Mouse (Mus musculus) liver, embryonic 16.5 days (tissue): ENCODE measurements around the gene Brf1. TPM values are rescaled to one million over a fixed set of nuclear protein-coding genes. Genes with fewer than 3 reads are reported as not detected.

ENCODE experiments used
- ATAC-seq: fragments of 200-750 bp; cut with Nextera tagmentation; 2 replicates; pipeline ENCODE4 v1.8.0; 2017; ENCODE audit warnings: low read depth, mild to moderate bottlenecking, moderate number of reproducible peaks, moderate library complexity
- H3K27ac ChIP-seq: fragments of 300-500 bp; sonication (generic); 2 replicates; pipeline ENCODE4 v1.5.1; 2014; ENCODE audit warnings: mild to moderate bottlenecking, low read length
- H3K27me3 ChIP-seq: fragments of 300-500 bp; sonication (generic); 2 replicates; pipeline ENCODE4 v1.6.1; 2014; ENCODE audit warnings: low read depth, low read length, mixed read lengths; ENCODE audit not compliant: control insufficient read depth, insufficient read depth
- H3K36me3 ChIP-seq: fragments of 300-500 bp; sonication (generic); 2 replicates; pipeline ENCODE4 v1.6.1; 2014; ENCODE audit warnings: mild to moderate bottlenecking; ENCODE audit not compliant: control insufficient read depth, insufficient read depth
- H3K4me1 ChIP-seq: fragments of 300-500 bp; sonication (generic); 2 replicates; pipeline ENCODE4 v1.6.1; 2014; ENCODE audit warnings: low read depth, low read length, mixed read lengths; ENCODE audit not compliant: control insufficient read depth
- H3K4me2 ChIP-seq: fragments of 300-500 bp; sonication (generic); 2 replicates; pipeline ENCODE4 v1.6.1; 2014; ENCODE audit warnings: low read depth, low read length, mixed read lengths
- H3K4me3 ChIP-seq: fragments of 300-500 bp; sonication (generic); 2 replicates; pipeline ENCODE4 v1.5.1; 2014; ENCODE audit warnings: low read depth, mild to moderate bottlenecking, low read length
- H3K9ac ChIP-seq: fragments of 300-500 bp; sonication (generic); 2 replicates; pipeline ENCODE4 v1.6.1; 2014; ENCODE audit warnings: low read depth, low read length
- H3K9me3 ChIP-seq: fragments of 300-500 bp; sonication (generic); replicated peaks from 2 replicates; pipeline ENCODE4 v1.6.1; 2016; ENCODE audit warnings: low read length; ENCODE audit not compliant: control insufficient read depth
- WGBS: fragments of 180-500 bp; shearing (Covaris S2); extraction: QIAGEN DNeasy Blood & Tissue Kit; methylation state at CpG from one replicate; pipeline ENCODE4 v1.1.7; 2014; ENCODE audit not compliant: insufficient replicate concordance; 5-methylcytosine and 5-hydroxymethylcytosine counted together
- polyA plus RNA-seq: library from polyadenylated mRNA; unstranded; fragments of >200 nt; fragmentation: Nextera tagmentation; extraction: Ambion mirVana; gene quantifications from 2 replicates; pipeline ENCODE4 v1.2.1, GENCODE M21; 2015

Brf1 gene
- polyA plus RNA-seq, 1 experiment from 2014 or later = 25.7 TPM

DNA sequence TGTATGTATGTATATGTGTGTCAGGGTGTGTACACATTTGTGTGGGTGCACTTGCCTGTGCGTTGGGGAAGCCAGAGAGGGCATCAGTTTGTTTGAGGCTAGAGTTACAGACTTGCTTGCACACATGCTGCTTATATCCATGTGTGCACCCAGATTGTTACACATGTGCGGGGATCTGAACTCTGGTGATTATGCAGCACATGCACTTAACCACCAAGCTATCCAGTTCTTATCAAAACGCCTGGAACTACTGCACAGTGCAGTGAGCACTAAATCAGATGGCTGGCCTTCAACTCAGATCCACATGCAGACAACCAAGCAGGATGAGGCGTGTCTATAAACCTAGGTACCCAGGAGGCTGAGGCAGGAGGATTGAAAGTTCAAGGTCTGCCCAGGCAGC is 36.5 kb upstream of the Brf1 start:
- WGBS = 33% methylated on average over 4 of the region's 4 CpGs
- H3K4me1 ChIP-seq = peaks cover 29% of the 10 kb centered on the region
- no peaks in the 10 kb centered on the region for H3K9me3 ChIP-seq
- H3K4me2 ChIP-seq = no peak overlapping the region
- no peaks in the 10 kb centered on the region for H3K27me3 ChIP-seq
- ATAC-seq = peak; percentile 52
- no peak overlapping the region for H3K9ac ChIP-seq
- H3K36me3 ChIP-seq = no peaks in the 10 kb centered on the region
- H3K27ac ChIP-seq = no peak overlapping the region
- no peak overlapping the region for H3K4me3 ChIP-seq

DNA sequence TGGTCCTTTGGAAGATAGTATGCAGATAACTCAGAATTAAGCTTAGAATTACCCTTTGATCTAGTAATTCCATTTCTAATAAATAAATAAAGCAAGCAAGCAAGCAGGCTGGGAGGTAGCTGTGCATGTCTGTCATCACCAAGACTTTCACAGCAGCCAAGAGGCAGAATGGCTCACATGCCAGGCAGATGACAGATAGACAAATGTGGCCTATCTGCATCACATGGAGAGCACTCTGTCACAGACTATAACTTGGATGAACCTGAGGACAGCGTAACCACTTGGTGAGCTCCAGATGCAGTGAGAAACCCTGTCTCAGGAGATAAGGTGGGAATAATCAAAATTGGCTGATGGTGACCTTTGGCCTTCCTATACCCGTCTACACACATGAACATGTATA is 34.6 kb upstream of the Brf1 start:
- WGBS = 35% methylated on average over 2 of the region's 2 CpGs
- peak overlapping the region; percentile 49 for H3K27ac ChIP-seq
- no peak overlapping the region for H3K4me2 ChIP-seq
- H3K27me3 ChIP-seq = no peaks in the 10 kb centered on the region
- no peak overlapping the region for H3K9ac ChIP-seq
- no peaks in the 10 kb centered on the region for H3K9me3 ChIP-seq
- no peak for ATAC-seq
- no peak overlapping the region for H3K4me3 ChIP-seq
- no peaks in the 10 kb centered on the region for H3K36me3 ChIP-seq
- peaks cover 44% of the 10 kb centered on the region for H3K4me1 ChIP-seq

DNA sequence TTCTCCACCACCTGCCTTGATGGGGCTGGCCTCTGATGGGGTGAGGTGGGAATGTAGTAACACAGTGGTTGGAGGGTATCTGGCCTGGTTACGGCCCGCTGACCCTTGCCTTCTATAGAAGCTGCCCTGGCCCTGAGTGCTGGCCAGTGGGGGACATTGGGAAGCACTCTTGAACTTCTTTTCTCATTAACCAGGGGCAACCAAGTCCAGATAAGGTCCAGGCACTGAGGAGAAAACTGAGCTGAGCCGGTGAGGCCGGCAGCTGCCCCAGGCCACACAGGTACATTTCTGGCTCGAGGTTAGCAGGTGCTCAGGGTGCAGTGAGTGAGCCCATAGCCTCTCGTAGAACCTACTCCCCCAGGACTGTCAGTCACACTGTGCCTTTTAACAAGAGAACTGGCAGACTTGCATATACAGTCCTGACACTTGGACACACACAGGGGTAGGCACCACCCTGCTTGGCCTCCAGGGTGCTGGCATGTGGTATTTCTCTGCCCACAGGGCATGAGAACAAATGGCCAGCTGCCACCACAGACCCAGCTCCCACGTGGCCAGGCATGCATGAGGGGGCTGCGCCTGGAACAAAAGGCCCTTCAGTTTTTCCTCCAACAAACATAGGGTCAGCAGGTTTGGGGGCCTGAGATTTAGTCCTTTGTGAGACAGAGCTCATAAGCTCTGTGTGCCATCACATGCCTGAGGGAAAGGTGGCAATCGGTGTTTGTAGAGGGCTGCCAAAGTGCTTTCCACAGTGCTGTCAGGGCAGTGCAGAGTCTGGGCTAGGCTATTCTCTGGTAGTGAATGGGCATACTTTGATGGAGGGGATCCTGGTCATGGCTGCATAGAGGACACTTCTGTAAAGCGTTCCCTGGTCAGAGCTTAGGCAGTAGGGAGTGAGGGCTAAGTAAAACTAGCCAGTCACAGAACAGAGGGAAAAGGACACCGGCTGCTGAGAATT is 32.1 kb upstream of the Brf1 start:
- no peak for ATAC-seq
- H3K4me3 ChIP-seq = no peak overlapping the region
- H3K9ac ChIP-seq = no peak overlapping the region
- WGBS = 79% methylated on average over 11 of the region's 11 CpGs
- H3K4me2 ChIP-seq = no peak overlapping the region
- H3K4me1 ChIP-seq = peaks cover 48% of the 10 kb centered on the region
- H3K27me3 ChIP-seq = no peaks in the 10 kb centered on the region
- no peaks in the 10 kb centered on the region for H3K9me3 ChIP-seq
- H3K36me3 ChIP-seq = no peaks in the 10 kb centered on the region
- H3K27ac ChIP-seq = peak overlapping the region; percentile 91

DNA sequence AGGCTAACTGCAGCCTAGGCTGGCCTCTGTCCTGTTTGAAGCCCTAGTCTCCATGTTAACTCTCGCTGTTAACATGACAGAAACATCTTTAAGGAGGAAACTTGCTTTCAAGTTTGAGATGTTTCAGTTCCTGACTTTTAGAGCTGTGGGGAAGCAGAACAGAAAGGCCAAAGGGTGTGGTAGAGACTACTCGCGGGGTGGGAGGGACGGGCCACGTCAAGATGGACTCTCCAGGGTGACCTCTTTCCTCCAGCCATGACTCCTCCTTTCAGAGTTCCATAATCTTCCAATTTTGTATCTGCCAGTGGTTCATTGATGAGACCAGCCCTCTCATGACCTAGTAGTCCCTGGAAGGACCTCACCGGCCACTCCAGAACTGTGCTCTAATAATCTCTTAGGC is 30.9 kb upstream of the Brf1 start:
- peak overlapping the region; percentile 61 for H3K9ac ChIP-seq
- peak overlapping the region; percentile 91 for H3K27ac ChIP-seq
- 0 out of 2 replicates have a peak overlapping the region, but pooled peaks have one; percentile 22 for H3K4me3 ChIP-seq
- WGBS = 46% methylated on average over 6 of the region's 6 CpGs
- ATAC-seq = peak; percentile 44
- H3K9me3 ChIP-seq = no peaks in the 10 kb centered on the region
- peaks cover 40% of the 10 kb centered on the region for H3K4me1 ChIP-seq
- H3K4me2 ChIP-seq = peak overlapping the region; percentile 61
- H3K36me3 ChIP-seq = no peaks in the 10 kb centered on the region
- H3K27me3 ChIP-seq = no peaks in the 10 kb centered on the region

DNA sequence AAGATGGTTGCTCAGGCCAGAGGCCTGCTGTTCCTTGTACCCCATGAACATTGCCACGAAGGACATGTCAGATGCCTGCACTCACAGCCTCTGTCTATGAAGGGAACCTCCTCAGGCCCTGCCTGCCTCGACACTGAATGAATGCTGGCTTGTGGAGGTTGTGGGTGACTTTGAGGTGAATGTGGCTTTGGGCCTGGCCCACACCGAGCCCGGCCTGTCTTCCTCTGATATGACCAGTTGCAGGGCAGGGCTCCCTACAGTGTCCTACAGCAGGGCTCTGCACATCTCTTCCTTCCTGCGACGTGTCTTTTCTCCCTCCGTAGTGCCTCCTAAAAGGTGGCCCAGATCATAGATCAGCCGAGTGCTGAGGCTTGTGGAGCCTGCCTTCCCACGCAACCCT is 30.5 kb upstream of the Brf1 start:
- H3K27me3 ChIP-seq = no peaks in the 10 kb centered on the region
- peaks cover 40% of the 10 kb centered on the region for H3K4me1 ChIP-seq
- peak overlapping the region; percentile 91 for H3K27ac ChIP-seq
- H3K36me3 ChIP-seq = no peaks in the 10 kb centered on the region
- 29% methylated on average over 9 of the region's 9 CpGs for WGBS
- H3K9me3 ChIP-seq = no peaks in the 10 kb centered on the region
- peak overlapping the region; percentile 61 for H3K9ac ChIP-seq
- ATAC-seq = peak; percentile 93
- H3K4me3 ChIP-seq = 0 out of 2 replicates have a peak overlapping the region, but pooled peaks have one; percentile 22
- H3K4me2 ChIP-seq = peak overlapping the region; percentile 61

DNA sequence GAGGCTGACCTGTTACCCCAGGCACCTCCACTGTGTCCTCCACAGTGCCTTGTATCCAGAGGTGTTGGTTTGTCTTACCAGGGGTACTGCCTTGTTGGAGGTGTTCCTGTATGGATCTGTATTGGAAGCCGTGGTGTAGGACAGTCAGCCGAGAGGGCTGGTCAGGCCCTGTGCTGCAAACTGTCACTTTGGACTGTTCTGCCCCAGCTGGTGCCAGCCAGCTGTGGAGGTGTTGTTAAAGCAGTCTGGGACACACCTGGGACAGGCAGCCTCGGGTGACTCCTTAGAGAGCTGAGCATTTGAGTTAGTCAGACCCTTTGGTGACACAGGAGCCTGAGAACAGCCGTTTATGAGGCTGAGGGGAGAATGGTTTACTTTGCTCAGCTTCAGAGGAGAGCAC is 29.5 kb upstream of the Brf1 start:
- no peaks in the 10 kb centered on the region for H3K9me3 ChIP-seq
- peak overlapping the region; percentile 91 for H3K27ac ChIP-seq
- no peak for ATAC-seq
- no peak overlapping the region for H3K4me2 ChIP-seq
- 0 out of 2 replicates have a peak overlapping the region, but pooled peaks have one; percentile 24 for H3K9ac ChIP-seq
- H3K27me3 ChIP-seq = no peaks in the 10 kb centered on the region
- no peaks in the 10 kb centered on the region for H3K36me3 ChIP-seq
- no peak overlapping the region for H3K4me3 ChIP-seq
- peaks cover 36% of the 10 kb centered on the region for H3K4me1 ChIP-seq
- 46% methylated on average over 4 of the region's 4 CpGs for WGBS

DNA sequence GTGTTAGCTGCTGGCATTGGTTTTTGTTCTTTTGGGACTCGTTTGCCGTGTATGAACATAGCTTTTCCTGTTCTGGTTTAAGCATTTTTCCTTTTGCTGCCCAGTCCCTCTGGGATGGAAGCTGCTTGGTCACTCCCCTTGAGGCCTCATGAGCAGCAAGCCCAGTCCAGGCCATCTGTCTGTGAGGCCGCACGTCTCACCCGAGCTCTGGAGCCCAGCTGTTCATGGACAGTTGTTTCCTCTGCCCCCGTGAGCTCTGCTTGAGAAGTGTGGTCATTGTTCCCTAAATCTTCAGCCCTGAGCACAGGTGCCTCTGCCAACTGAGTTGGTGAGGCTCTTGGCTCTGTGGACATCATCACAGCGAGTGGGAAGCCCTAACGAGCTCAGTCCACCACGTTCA is 28.4 kb upstream of the Brf1 start:
- no peak overlapping the region for H3K9ac ChIP-seq
- H3K4me2 ChIP-seq = no peak overlapping the region

DNA sequence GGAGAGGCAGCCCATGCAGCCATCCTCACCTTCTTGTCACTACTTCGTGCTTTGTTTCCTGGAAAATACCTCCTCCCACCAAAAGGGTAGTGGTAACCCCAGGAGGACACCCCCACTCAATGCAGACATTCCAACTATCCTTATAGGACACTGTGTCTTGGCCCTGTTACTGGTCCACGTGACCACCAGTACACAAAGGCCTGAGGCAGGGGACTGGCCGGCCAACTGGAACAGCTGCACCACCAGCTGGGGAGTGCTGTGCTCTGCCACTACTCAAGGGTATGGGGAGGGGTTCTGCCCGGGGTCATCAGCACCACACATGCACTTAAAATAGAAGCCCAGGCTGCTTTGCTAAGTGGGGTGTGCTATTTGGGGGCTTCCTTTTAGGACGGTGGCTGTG is 27.6 kb upstream of the Brf1 start:
- no peaks in the 10 kb centered on the region for H3K36me3 ChIP-seq
- 66% methylated on average over 5 of the region's 5 CpGs for WGBS
- ATAC-seq = no peak

More for the DNA sequence above, 28.4 kb upstream of the Brf1 start:
- no peak overlapping the region for H3K4me3 ChIP-seq
- no peaks in the 10 kb centered on the region for H3K9me3 ChIP-seq
- no peak for ATAC-seq
- no peak overlapping the region for H3K27ac ChIP-seq
- H3K4me1 ChIP-seq = peaks cover 29% of the 10 kb centered on the region
- no peaks in the 10 kb centered on the region for H3K36me3 ChIP-seq
- no peaks in the 10 kb centered on the region for H3K27me3 ChIP-seq
- WGBS = 74% methylated on average over 9 of the region's 9 CpGs

DNA sequence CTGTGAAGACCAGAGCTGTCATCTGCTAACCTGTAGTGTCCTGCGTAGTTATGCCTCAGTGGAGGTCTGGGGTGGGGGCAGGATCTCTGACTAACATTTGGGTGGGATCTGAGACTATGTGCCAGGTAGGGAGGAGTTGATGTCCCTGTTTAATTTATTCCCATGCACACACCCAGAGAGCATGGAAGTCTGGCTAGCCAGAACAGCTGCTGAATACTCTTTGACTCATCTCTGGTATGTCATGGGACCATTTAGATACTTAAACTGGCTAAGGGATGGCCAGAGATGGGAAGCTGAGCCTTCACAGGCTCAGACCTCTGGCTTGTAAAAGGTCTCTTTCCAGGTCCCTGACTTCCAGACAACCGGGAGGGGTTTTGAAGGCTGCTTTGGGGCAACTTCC is 27.0 kb upstream of the Brf1 start:
- Histone ChIP-seq H3K4me2 (no peak overlapping the region), H3K9ac (no peak overlapping the region), H3K27me3 (no peaks in the 10 kb centered on the region), H3K4me3 (no peak overlapping the region), H3K27ac (no peak overlapping the region), H3K4me1 (peaks cover 28% of the 10 kb centered on the region), H3K9me3 (no peaks in the 10 kb centered on the region), H3K36me3 (no peaks in the 10 kb centered on the region)
- 86% methylated on average over 2 of the region's 2 CpGs for WGBS
- ATAC-seq = no peak

More for the DNA sequence above, 27.6 kb upstream of the Brf1 start:
- Histone ChIP-seq H3K9me3 (no peaks in the 10 kb centered on the region), H3K27me3 (no peaks in the 10 kb centered on the region), H3K4me2 (no peak overlapping the region), H3K4me1 (peaks cover 29% of the 10 kb centered on the region), H3K9ac (no peak overlapping the region), H3K27ac (no peak overlapping the region), H3K4me3 (no peak overlapping the region)
